Mouse (Mus musculus): ENCODE data around the gene Ephx4. TPM values are rescaled to one million over a fixed set of nuclear protein-coding genes. Genes with fewer than 3 reads are reported as not detected.

Ephx4 gene
- polyA plus RNA-seq, 1 experiment: 1.7 TPM

- no peak for DNase-seq (ENCODE audit: low read depth)
- no peak for TF ChIP-seq CTCF (IDR thresholded peaks at IDR 0.05; ENCODE audit: borderline replicate concordance, extremely low read depth, insufficient read depth, insufficient read length)
- TF ChIP-seq POLR2A (IDR thresholded peaks at IDR 0.05; ENCODE audit: borderline replicate concordance, extremely low read depth, insufficient read depth, insufficient read length, poor library complexity, severe bottlenecking): no peak
Observed at GRCm38 (mm10) chr5:107394437-107394836, 8.1 kb upstream of the Ephx4 start.

DNA sequence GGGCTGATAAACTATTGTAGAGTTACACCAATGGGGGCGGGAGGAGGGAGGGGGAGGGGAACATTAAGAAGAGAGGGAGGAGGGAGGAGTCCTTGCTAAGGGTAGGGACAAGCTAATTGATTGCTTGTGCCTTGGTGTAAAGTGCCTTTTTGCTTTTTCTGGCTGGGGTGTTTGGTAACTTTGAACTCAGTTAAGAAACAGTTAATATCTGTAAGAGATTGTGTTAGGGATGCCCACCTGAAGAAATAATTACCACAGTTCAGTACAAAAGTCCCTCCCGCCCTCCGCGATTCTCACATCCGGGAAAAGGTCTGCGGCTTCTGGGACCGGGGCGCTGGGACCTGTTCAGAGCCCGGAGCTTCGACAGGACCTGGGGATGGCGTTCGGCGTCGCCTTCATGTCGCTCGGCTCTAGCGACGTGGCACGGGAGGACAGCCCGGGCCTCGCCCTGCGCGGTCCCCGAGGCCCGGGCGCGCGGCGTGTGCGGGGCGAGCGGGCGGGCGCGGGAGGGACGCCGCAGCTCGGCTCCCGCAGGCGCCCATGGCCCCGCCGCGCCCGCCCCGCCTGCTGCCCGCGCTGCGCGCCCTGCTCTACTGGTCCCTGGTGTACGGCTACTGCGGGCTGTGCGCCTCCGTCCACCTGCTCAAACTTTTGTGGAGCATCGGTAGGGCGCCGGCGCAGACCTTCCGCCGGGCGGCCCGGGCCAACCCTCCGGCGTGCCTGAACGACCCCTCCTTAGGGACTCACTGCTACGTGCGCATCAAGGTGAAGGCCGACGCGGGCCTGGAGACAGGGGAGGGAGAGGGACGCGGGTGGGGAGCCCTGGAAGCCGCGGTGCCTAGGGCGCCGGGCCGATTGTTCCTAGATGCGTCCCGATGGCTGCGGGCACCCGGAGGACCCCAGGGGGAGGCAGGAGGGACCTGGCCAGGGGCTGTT, 743 bp downstream of the Ephx4 start:
- TF ChIP-seq POLR2A (IDR thresholded peaks at IDR 0.05; ENCODE audit: borderline replicate concordance, extremely low read depth, insufficient read depth, insufficient read length, poor library complexity, severe bottlenecking) (no peak), CTCF (IDR thresholded peaks at IDR 0.05; ENCODE audit: borderline replicate concordance, extremely low read depth, insufficient read depth, insufficient read length) (no peak)
- DNase-seq (ENCODE audit: low read depth): peak; percentile 29

- DNase-seq (ENCODE audit: low read depth): peak; percentile 43
- TF ChIP-seq POLR2A (IDR thresholded peaks at IDR 0.05; ENCODE audit: borderline replicate concordance, extremely low read depth, insufficient read depth, insufficient read length, poor library complexity, severe bottlenecking): no peak
- TF ChIP-seq CTCF (IDR thresholded peaks at IDR 0.05; ENCODE audit: borderline replicate concordance, extremely low read depth, insufficient read depth, insufficient read length): no peak
Observed at GRCm38 (mm10) chr5:107403947-107404684, 1.6 kb downstream of the Ephx4 start.

- TF ChIP-seq CTCF (IDR thresholded peaks at IDR 0.05; ENCODE audit: borderline replicate concordance, extremely low read depth, insufficient read depth, insufficient read length) (no peak), POLR2A (IDR thresholded peaks at IDR 0.05; ENCODE audit: borderline replicate concordance, extremely low read depth, insufficient read depth, insufficient read length, poor library complexity, severe bottlenecking) (no peak)
- DNase-seq (ENCODE audit: low read depth): no peak
Observed at GRCm38 (mm10) chr5:107405361-107405760, 2.8 kb downstream of the Ephx4 start.

DNA sequence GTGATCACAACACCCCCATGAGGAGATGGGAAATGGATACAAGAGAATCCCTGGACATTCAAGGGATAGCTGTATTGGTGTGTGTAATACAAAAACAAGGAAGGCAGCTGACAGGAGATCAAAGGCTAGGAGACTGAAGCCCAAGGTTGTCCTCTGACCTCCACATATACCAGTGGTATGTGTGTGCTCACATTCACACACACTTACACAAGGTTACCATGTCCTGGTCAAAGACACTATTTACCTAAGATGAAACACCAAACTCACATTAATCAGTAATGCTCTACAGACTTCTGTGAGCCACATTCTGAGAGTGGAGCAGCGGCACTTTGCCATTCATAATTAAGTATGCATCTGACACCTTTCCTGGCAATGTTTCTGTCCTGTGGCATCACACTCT, 7.8 kb downstream of the Ephx4 start:
- no peak for DNase-seq (ENCODE audit: low read depth)
- TF ChIP-seq CTCF (IDR thresholded peaks at IDR 0.05; ENCODE audit: borderline replicate concordance, extremely low read depth, insufficient read depth, insufficient read length) (no peak), POLR2A (IDR thresholded peaks at IDR 0.05; ENCODE audit: borderline replicate concordance, extremely low read depth, insufficient read depth, insufficient read length, poor library complexity, severe bottlenecking) (no peak)

GRCm38 (mm10) chr5:107411326-107411725, 8.8 kb downstream of the Ephx4 start:
- DNase-seq (ENCODE audit: low read depth): no peak

GRCm38 (mm10) chr5:107412285-107412684, 9.7 kb downstream of the Ephx4 start:
- DNase-seq (ENCODE audit: low read depth): no peak
- no peak for TF ChIP-seq CTCF (IDR thresholded peaks at IDR 0.05; ENCODE audit: borderline replicate concordance, extremely low read depth, insufficient read depth, insufficient read length)
- no peak for TF ChIP-seq POLR2A (IDR thresholded peaks at IDR 0.05; ENCODE audit: borderline replicate concordance, extremely low read depth, insufficient read depth, insufficient read length, poor library complexity, severe bottlenecking)

More at GRCm38 (mm10) chr5:107411326-107411725, 8.8 kb downstream of the Ephx4 start:
- TF ChIP-seq POLR2A (IDR thresholded peaks at IDR 0.05; ENCODE audit: borderline replicate concordance, extremely low read depth, insufficient read depth, insufficient read length, poor library complexity, severe bottlenecking): no peak
- no peak for TF ChIP-seq CTCF (IDR thresholded peaks at IDR 0.05; ENCODE audit: borderline replicate concordance, extremely low read depth, insufficient read depth, insufficient read length)

DNA sequence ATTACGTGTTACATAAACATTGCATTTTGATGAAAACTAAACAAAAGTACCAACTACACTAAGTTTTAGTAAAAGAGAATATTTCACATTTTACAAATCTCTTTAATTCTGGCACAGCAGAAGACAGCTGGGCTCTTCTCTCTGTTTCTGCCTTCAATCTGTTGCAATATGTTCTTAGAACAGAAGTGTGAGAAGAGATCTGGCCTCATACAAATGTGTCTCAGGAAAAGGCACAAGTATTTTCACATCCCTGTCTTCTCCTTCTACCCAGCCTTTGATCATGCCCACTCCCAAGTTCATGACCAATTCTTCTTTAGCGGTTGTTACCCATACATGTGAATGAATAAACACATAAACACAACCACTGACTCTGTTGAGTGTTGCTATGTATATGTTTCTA, 12.6 kb downstream of the Ephx4 start:
- TF ChIP-seq CTCF (IDR thresholded peaks at IDR 0.05; ENCODE audit: borderline replicate concordance, extremely low read depth, insufficient read depth, insufficient read length) (no peak), POLR2A (IDR thresholded peaks at IDR 0.05; ENCODE audit: borderline replicate concordance, extremely low read depth, insufficient read depth, insufficient read length, poor library complexity, severe bottlenecking) (no peak)
- peak; percentile 23 for DNase-seq (ENCODE audit: low read depth)

DNA sequence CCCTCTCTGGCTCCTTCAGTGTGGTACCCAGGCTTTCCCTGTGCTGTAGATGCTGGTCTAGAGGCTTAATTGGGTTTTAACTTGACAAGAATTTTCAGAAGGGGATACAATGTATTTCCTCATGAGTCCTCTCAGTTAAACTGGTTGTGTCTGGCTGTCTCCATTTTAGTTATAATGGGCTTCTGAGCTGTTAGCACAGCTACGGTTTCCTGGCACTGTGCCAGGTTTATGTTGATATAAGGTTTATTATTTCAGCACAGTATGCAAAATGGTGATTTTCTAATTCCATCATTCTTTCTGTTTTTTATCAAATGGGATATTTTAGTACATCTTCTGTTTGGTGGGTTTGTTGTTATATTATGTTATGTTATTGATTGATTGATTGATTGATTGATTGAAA, 19.1 kb downstream of the Ephx4 start:
- peak; percentile 55 for DNase-seq (ENCODE audit: low read depth)
- no peak for TF ChIP-seq POLR2A (IDR thresholded peaks at IDR 0.05; ENCODE audit: borderline replicate concordance, extremely low read depth, insufficient read depth, insufficient read length, poor library complexity, severe bottlenecking)
- TF ChIP-seq CTCF (IDR thresholded peaks at IDR 0.05; ENCODE audit: borderline replicate concordance, extremely low read depth, insufficient read depth, insufficient read length): no peak

DNA sequence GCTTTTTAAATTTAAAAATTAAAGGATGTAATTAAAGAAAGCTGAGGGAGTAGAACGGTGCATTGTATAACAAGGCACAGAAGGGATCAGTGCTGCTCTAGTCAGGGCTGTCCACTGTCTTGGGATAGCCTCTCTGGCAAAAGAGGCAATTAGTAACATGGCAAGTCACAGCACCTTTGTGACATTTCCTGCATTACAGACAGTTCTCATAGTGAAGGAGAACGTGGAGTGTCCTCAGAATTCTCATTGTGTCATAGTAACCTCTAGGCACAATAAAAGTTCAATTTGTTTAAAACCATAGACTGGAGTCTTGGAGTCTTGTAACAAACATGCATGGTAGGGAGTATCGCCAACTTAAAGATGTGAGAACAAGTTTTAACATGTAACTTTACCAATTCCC, 28.7 kb downstream of the Ephx4 start, which contains the start of gene Lpcat2b:
Gene Lpcat2b, plus strand, starts transcription at position 301 of the 400 bp plus-strand sequence.
- DNase-seq (ENCODE audit: low read depth): no peak
- no peak for TF ChIP-seq CTCF (IDR thresholded peaks at IDR 0.05; ENCODE audit: borderline replicate concordance, extremely low read depth, insufficient read depth, insufficient read length)
- TF ChIP-seq POLR2A (IDR thresholded peaks at IDR 0.05; ENCODE audit: borderline replicate concordance, extremely low read depth, insufficient read depth, insufficient read length, poor library complexity, severe bottlenecking): no peak

GRCm38 (mm10) chr5:107434001-107434400, 31.5 kb downstream of the Ephx4 start:
- DNase-seq (ENCODE audit: low read depth): no peak
- no peak for TF ChIP-seq CTCF (IDR thresholded peaks at IDR 0.05; ENCODE audit: borderline replicate concordance, extremely low read depth, insufficient read depth, insufficient read length)
- no peak for TF ChIP-seq POLR2A (IDR thresholded peaks at IDR 0.05; ENCODE audit: borderline replicate concordance, extremely low read depth, insufficient read depth, insufficient read length, poor library complexity, severe bottlenecking)
